Mouse (Mus musculus) cerebellum, adult 2 months (tissue): ENCODE data around the gene Cadps.

Source experiments
- CTCF ChIP-seq: fragments of 200-500 bp; IDR thresholded peaks from 2 replicates; pipeline ENCODE4 v1.5.1; 2011; ENCODE audit warnings: low read depth, mild to moderate bottlenecking, control low read depth, low read length, moderate library complexity, borderline replicate concordance; ENCODE audit not compliant: insufficient read depth
- POLR2A ChIP-seq: fragments of 200-500 bp; IDR thresholded peaks from 2 replicates; pipeline ENCODE4 v1.6.1; 2011; ENCODE audit warnings: low read length, control low read depth, borderline replicate concordance; ENCODE audit not compliant: insufficient read depth

GRCm38 (mm10) chr14:12606202-12606601, 216.7 kb downstream of the Cadps start:
- TF ChIP-seq POLR2A (no peak), CTCF (no peak)
